Mouse (Mus musculus) stomach, postnatal 0 days (tissue): ENCODE data around the gene Itgbl1.

Experiments
- CTCF ChIP-seq: IDR thresholded peaks from 2 replicates; pipeline ENCODE4 v1.5.1; 2016; ENCODE audit warnings: antibody characterized with exemption, low read depth, mild to moderate bottlenecking, moderate library complexity
- EP300 ChIP-seq: optimal IDR thresholded peaks from 2 replicates; pipeline ENCODE3; 2016; ENCODE audit warnings: antibody characterized with exemption

GRCm38 (mm10) chr14:123664451-123664850 is 4.7 kb downstream of the Itgbl1 start:
- TF ChIP-seq CTCF (no peak), EP300 (no peak)
